Mouse (Mus musculus) MEL (cell line): ENCODE results near the gene Mtmr11. TPM values are rescaled to one million over a fixed set of nuclear protein-coding genes. Genes with fewer than 3 reads are reported as not detected.
A peak's percentile ranks its signal among the peaks of the same experiment; 100 is the strongest.
"Not testable (repeated sequence)": the region's sequence is repeated elsewhere in the genome, so short reads cannot be mapped to it uniquely, and the experiment has no call there.

Source experiments
- DNase-seq: peaks from one replicate; pipeline ENCODE4 v3.0.0; 2011; ENCODE audit warnings: low read depth, low spot score
- H3K27ac ChIP-seq: 2 replicates; pipeline ENCODE4 v1.5.1; 2012; ENCODE audit warnings: low read depth, mild to moderate bottlenecking, control low read depth, low read length, moderate library complexity; ENCODE audit not compliant: control insufficient read depth
- H3K27me3 ChIP-seq, 2 experiments: fragments of 150-350 bp in 1 of 2; sonication (generic) in 1 of 2; 2 replicates each; pipeline ENCODE4 v1.6.1; 2012; ENCODE audit warnings: low read length in 2 of 2, mild to moderate bottlenecking in 2 of 2, improper control_type of control experiment in 1 of 2, moderate library complexity in 1 of 2; ENCODE audit not compliant: insufficient read depth in 2 of 2, control insufficient read depth in 1 of 2
- H3K36me3 ChIP-seq, 2 experiments: 2 replicates each; pipeline ENCODE4 v1.6.1; 2012 to 2014; ENCODE audit warnings: low read length in 2 of 2, improper control_type of control experiment in 1 of 2, inconsistent platforms in 1 of 2, mild to moderate bottlenecking in 1 of 2; ENCODE audit not compliant: insufficient read depth in 2 of 2, control insufficient read depth in 1 of 2
- H3K4me1 ChIP-seq, 2 experiments: fragments of 150-350 bp in 1 of 2; sonication (generic) in 1 of 2; 2 replicates each; pipeline ENCODE4 v1.6.1; 2012; ENCODE audit warnings: low read length in 2 of 2, improper control_type of control experiment in 1 of 2, mild to moderate bottlenecking in 1 of 2; ENCODE audit not compliant: insufficient read depth in 2 of 2, control insufficient read depth in 1 of 2
- H3K4me3 ChIP-seq, 2 experiments: fragments of 150-350 bp in 1 of 2; sonication (generic) in 1 of 2; 2 replicates each; pipeline ENCODE4 v1.5.1; 2012; ENCODE audit warnings: low read depth in 2 of 2, low read length in 2 of 2, mild to moderate bottlenecking in 2 of 2, moderate library complexity in 2 of 2, control low read depth in 1 of 2, improper control_type of control experiment in 1 of 2; ENCODE audit not compliant: control insufficient read depth in 1 of 2, insufficient read depth in 1 of 2
- H3K79me2 ChIP-seq: 2 replicates; pipeline ENCODE4 v1.6.1; 2012; ENCODE audit warnings: mild to moderate bottlenecking, low read length, moderate library complexity; ENCODE audit not compliant: control insufficient read depth, poor library complexity, insufficient read depth
- H3K9ac ChIP-seq: 2 replicates; pipeline ENCODE4 v1.6.1; 2012; ENCODE audit warnings: low read depth, mild to moderate bottlenecking, control low read depth, low read length, moderate library complexity; ENCODE audit not compliant: control insufficient read depth, poor library complexity, severe bottlenecking
- H3K9me3 ChIP-seq: fragments of 150-350 bp; sonication (generic); replicated peaks from 2 replicates; pipeline ENCODE4 v1.6.1; 2012; ENCODE audit warnings: mild to moderate bottlenecking, low read length, improper control_type of control experiment, moderate library complexity; ENCODE audit not compliant: insufficient read depth
- BHLHE40 ChIP-seq: IDR thresholded peaks from 2 replicates; pipeline ENCODE4 v1.6.1; 2012; ENCODE audit warnings: low read depth, mild to moderate bottlenecking, inconsistent platforms, low read length, improper control_type of control experiment, borderline replicate concordance
- CHD1 ChIP-seq: IDR thresholded peaks from 2 replicates; pipeline ENCODE4 v1.6.1; 2012; ENCODE audit warnings: low read depth, mild to moderate bottlenecking, inconsistent platforms, low read length, improper control_type of control experiment
- E2F4 ChIP-seq: IDR thresholded peaks from 2 replicates; pipeline ENCODE4 v1.6.1; 2011; ENCODE audit warnings: low read depth, low read length, improper control_type of control experiment, borderline replicate concordance
- ELF1 ChIP-seq: IDR thresholded peaks from 2 replicates; pipeline ENCODE4 v1.6.1; 2014; ENCODE audit warnings: low read depth, mild to moderate bottlenecking, inconsistent platforms, low read length, improper control_type of control experiment, moderate library complexity
- ETS1 ChIP-seq: IDR thresholded peaks from 2 replicates; pipeline ENCODE4 v1.6.1; 2012; ENCODE audit warnings: low read depth, mild to moderate bottlenecking, inconsistent platforms, low read length, improper control_type of control experiment, moderate library complexity
- GABPA ChIP-seq: IDR thresholded peaks from 2 replicates; pipeline ENCODE4 v1.6.1; 2012; ENCODE audit warnings: low read depth, mild to moderate bottlenecking, inconsistent platforms, low read length, improper control_type of control experiment, moderate library complexity
- KAT2A ChIP-seq: conservative IDR thresholded peaks from 2 replicates; pipeline ENCODE4 v1.6.1; 2012; ENCODE audit warnings: low read depth, low read length, improper control_type of control experiment, inconsistent platforms
- MAX ChIP-seq: IDR thresholded peaks from 2 replicates; pipeline ENCODE4 v1.6.1; 2011; ENCODE audit warnings: low read length, improper control_type of control experiment
- MXI1 ChIP-seq: IDR thresholded peaks from 2 replicates; pipeline ENCODE4 v1.6.1; 2011; ENCODE audit warnings: mild to moderate bottlenecking, low read depth, low read length, improper control_type of control experiment
- MYB ChIP-seq: IDR thresholded peaks from 2 replicates; pipeline ENCODE4 v1.6.1; 2011; ENCODE audit warnings: mild to moderate bottlenecking, low read depth, low read length, improper control_type of control experiment
- MYC ChIP-seq: IDR thresholded peaks from 2 replicates; pipeline ENCODE4 v1.6.1; 2011; ENCODE audit warnings: low read depth, mild to moderate bottlenecking, low read length, improper control_type of control experiment, moderate library complexity
- NELFE ChIP-seq: IDR thresholded peaks from 2 replicates; pipeline ENCODE4 v1.6.1; 2011; ENCODE audit warnings: low read depth, low read length, improper control_type of control experiment
- POLR2A ChIP-seq, 2 experiments: IDR thresholded peaks; 2 replicates each; pipeline ENCODE4 v1.6.1; 2011 to 2012; ENCODE audit warnings: low read length in 2 of 2, mild to moderate bottlenecking in 2 of 2, control low read depth in 1 of 2, improper control_type of control experiment in 1 of 2, low read depth in 1 of 2, moderate library complexity in 1 of 2; ENCODE audit not compliant: control insufficient read depth in 1 of 2, insufficient read depth in 1 of 2, poor library complexity in 1 of 2
- TCF12 ChIP-seq: IDR thresholded peaks from 2 replicates; pipeline ENCODE4 v1.6.1; 2014; ENCODE audit warnings: low read depth, mild to moderate bottlenecking, inconsistent platforms, low read length, improper control_type of control experiment, moderate library complexity
- USF1 ChIP-seq: IDR thresholded peaks from 2 replicates; pipeline ENCODE4 v1.6.1; 2014; ENCODE audit warnings: low read depth, mild to moderate bottlenecking, inconsistent platforms, low read length, improper control_type of control experiment, moderate library complexity
- ZKSCAN1 ChIP-seq: IDR thresholded peaks from 2 replicates; pipeline ENCODE4 v1.6.1; 2012; ENCODE audit warnings: low read depth, mild to moderate bottlenecking, inconsistent platforms, low read length, improper control_type of control experiment, moderate library complexity
- polyA plus RNA-seq, 2 experiments: library from polyadenylated mRNA; stranded (reverse) in 1 of 2; unstranded in 1 of 2; fragments of >175 nt in 1 of 2; fragments of >200 nt in 1 of 2; gene quantifications; 2 replicates each; pipeline versions ENCODE4 v1.2.1 to v1.2.4; 2012; ENCODE audit warnings: low replicate concordance in 2 of 2, low read depth in 1 of 2; ENCODE audit not compliant: insufficient read length in 2 of 2, insufficient read depth in 1 of 2, missing spikeins in 1 of 2
- total RNA-seq: library from RNA; depleted of rRNA; stranded (reverse); fragments of 300-350 nt; gene quantifications from 2 replicates; pipeline ENCODE4 v1.2.3, GENCODE M21; 2012

Gene Mtmr11
- total and polyA plus RNA-seq, 3 experiments: 0.77 to 1.4 TPM; not detected in 1

DNA sequence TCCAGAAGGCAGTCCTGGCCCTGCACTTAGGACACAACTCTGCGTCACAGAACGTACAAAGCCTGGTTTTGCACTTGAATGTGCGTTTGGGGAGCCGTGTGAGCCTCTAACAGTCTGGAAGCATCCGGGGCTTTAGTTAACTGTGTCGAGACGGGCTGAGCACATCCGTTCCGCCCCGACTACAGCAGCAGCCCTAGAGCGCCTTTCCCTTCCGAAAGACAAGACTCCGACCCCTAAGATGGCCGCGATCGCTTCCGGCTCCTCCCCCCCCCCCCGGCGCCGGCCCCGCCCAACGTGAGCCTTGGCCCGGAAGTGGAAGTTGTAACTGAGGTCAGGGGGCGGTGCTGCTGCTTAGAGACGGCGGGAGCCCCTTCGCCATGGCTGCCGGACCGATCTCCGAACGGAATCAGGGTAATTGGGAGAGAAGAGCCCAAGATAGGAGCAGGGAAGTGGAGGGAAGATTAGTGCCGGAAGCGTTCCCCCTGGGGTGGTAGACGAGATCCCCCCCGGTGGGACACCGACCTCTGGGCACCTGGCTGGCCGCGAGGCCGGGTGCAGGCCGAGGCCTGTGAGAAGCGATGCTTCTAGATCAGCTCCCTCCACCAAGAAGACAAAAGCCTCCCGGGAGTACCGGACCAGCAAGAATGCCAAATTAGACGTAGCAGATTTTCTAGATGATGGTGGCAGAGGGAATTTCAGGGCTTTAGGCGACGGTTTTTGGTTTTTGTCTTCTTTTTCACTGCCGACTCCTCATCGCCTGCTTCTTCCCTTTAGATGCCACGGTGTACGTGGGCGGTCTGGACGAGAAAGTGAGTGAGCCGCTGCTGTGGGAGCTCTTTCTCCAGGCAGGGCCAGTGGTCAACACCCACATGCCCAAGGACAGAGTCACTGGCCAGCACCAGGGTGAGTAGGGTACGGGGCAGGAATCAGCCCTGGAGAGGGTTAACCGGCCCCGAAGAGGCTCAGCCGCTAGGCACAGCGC, 10.7 kb downstream of the Mtmr11 start, which contains the start of gene Sf3b4 (continued):
- no peak for TF ChIP-seq ZKSCAN1
- TF ChIP-seq NELFE: peak; percentile 99
- peak; percentile 77 for TF ChIP-seq TCF12
- peak; percentile 95 for TF ChIP-seq ELF1
- peak; percentile 93 to 99 for TF ChIP-seq POLR2A (IDR thresholded peaks at IDR 0.05; ENCODE audit: control insufficient read depth in 1 of 2, insufficient read depth in 1 of 2, low read depth in 1 of 2, low read length in 2 of 2, poor library complexity in 1 of 2)
- TF ChIP-seq GABPA: no peak

DNA sequence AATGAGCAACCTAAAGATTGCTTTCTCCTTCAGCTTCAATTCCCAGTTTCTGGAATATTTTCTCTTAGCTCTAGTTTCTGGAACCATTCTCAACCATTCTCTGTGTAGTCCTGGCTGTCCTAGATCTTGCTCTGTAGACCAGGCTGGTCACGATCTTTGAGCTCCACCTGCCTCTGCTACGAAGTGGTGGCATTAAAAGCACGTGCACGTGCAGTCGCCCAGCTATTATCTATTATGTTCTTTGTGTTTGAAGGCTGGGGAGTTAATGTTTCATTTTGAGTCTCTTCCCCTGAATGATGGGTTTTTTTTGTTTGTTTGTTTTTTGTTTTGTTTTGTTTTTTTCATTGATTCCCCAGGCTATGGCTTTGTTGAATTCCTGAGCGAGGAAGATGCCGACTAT, 11.4 kb downstream of the Mtmr11 start:
- Histone ChIP-seq H3K27ac (peak overlapping the region; percentile 80), H3K36me3 (peaks cover 24 to 40% of the 10 kb centered on the region in 2 experiments), H3K4me3 (peak overlapping the region; percentile 75 to 77), H3K27me3 (no peaks in the 10 kb centered on the region), H3K9me3 (no peaks in the 10 kb centered on the region), H3K4me1 (peaks cover 8 to 35% of the 10 kb centered on the region in 2 experiments), H3K79me2 (peaks cover 43% of the 10 kb centered on the region), H3K9ac (peak overlapping the region; percentile 93)
- TF ChIP-seq KAT2A: no peak
- TF ChIP-seq CHD1: 0 out of 2 replicates have a peak, but pooled peaks have one; percentile 9
- no peak for TF ChIP-seq MYB
- peak; percentile 30; the same call in 1 of the 2 replicates for TF ChIP-seq USF1
- peak; percentile 94 for TF ChIP-seq MYC
- TF ChIP-seq BHLHE40: peak; percentile 93
- TF ChIP-seq MXI1: peak; percentile 95
- TF ChIP-seq ETS1: 0 out of 2 replicates have a peak, but pooled peaks have one; percentile 26
- TF ChIP-seq MAX: peak; percentile 96
- no peak for TF ChIP-seq E2F4
- peak; percentile 55 for DNase-seq

DNA sequence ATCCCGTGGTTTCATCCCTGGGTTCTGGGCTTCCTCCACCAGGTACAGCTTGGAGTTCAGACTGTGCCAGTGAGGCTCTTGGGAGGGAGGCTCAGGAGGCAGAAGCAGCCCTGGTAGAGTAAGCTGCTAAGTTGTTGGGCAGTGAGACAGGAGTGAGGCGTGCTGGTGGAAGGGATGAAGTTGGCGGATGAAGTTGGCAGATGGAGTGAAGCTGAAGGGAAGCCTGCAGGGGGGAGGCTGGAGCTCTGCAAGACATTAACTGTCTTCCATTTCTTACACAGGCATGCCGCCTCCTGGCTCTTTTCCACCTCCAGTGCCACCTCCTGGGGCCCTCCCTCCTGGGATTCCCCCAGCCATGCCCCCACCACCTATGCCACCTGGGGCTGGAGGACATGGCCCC, 12.2 kb downstream of the Mtmr11 start:
- not testable (repeated sequence) for H3K27ac ChIP-seq, H3K4me3 ChIP-seq, H3K27me3 ChIP-seq, H3K9me3 ChIP-seq
- TF ChIP-seq POLR2A (IDR thresholded peaks at IDR 0.05; ENCODE audit: control insufficient read depth in 1 of 2, insufficient read depth in 1 of 2, low read depth in 1 of 2, low read length in 2 of 2, poor library complexity in 1 of 2): 0 out of 4 replicates have a peak, but pooled peaks of 1 of the 2 experiments have one; percentile 36
- peaks cover 24 to 40% of the 10 kb centered on the region in 2 experiments for H3K36me3 ChIP-seq
- H3K4me1 ChIP-seq: peaks cover 8 to 35% of the 10 kb centered on the region in 2 experiments
- peaks cover 43% of the 10 kb centered on the region for H3K79me2 ChIP-seq
- peak; percentile 34 for DNase-seq
- H3K9ac ChIP-seq: peak overlapping the region; percentile 46
